Mouse (Mus musculus) intestine, embryonic 14.5 days (tissue): Measurements from ENCODE around the gene Hmgb1. TPM values are rescaled to one million over a fixed set of nuclear protein-coding genes. Genes with fewer than 3 reads are reported as not detected.

Source experiments
- ATAC-seq: fragments of 200-750 bp; cut with Nextera tagmentation; replicated peaks from 2 replicates; pipeline ENCODE4 v1.8.0; 2017; ENCODE audit warnings: low read depth, moderate number of reproducible peaks, moderate TSS enrichment, moderate library complexity; ENCODE audit not compliant: low FRiP score, low TSS enrichment
- DNase-seq: peaks from one replicate; pipeline ENCODE4 v3.0.0-alpha.2; 2018; ENCODE audit warnings: low spot score
- H3K27ac ChIP-seq: fragments of 300-500 bp; sonication (generic); 2 replicates; pipeline ENCODE4 v1.5.1; 2014; ENCODE audit warnings: low read depth, mild to moderate bottlenecking, control low read depth
- H3K27me3 ChIP-seq: fragments of 300-500 bp; sonication (generic); replicated peaks from 2 replicates; pipeline ENCODE4 v1.6.1; 2014; ENCODE audit warnings: low read length, control low read depth; ENCODE audit not compliant: control insufficient read depth, insufficient read depth
- H3K36me3 ChIP-seq: fragments of 300-500 bp; sonication (generic); 2 replicates; pipeline ENCODE4 v1.6.1; 2014; ENCODE audit warnings: low read length, control low read depth; ENCODE audit not compliant: control insufficient read depth, insufficient read depth
- H3K4me1 ChIP-seq: fragments of 300-500 bp; sonication (generic); replicated peaks from 2 replicates; pipeline ENCODE4 v1.6.1; 2014; ENCODE audit warnings: low read length, control low read depth, mixed read lengths; ENCODE audit not compliant: control insufficient read depth, insufficient read depth
- H3K4me2 ChIP-seq: fragments of 300-500 bp; sonication (generic); 2 replicates; pipeline ENCODE4 v1.6.1; 2014; ENCODE audit warnings: low read length
- H3K4me3 ChIP-seq: fragments of 300-500 bp; sonication (generic); 2 replicates; pipeline ENCODE4 v1.5.1; 2014; ENCODE audit warnings: low read depth, low read length, control low read depth, mixed read lengths
- H3K9ac ChIP-seq: fragments of 300-500 bp; sonication (generic); 2 replicates; pipeline ENCODE4 v1.6.1; 2014; ENCODE audit warnings: mild to moderate bottlenecking, low read length
- H3K9me3 ChIP-seq: fragments of 300-500 bp; sonication (generic); 2 replicates; pipeline ENCODE4 v1.6.1; 2016; ENCODE audit warnings: low read length, control low read depth; ENCODE audit not compliant: control insufficient read depth
- WGBS: fragments of 180-500 bp; shearing (Covaris S2); extraction: QIAGEN DNeasy Blood & Tissue Kit; methylation state at CpG from one replicate; pipeline ENCODE4 v1.1.7; 2014; 5-methylcytosine and 5-hydroxymethylcytosine counted together
- polyA plus RNA-seq: library from polyadenylated mRNA; unstranded; fragments of >200 nt; fragmentation: Nextera tagmentation; extraction: Ambion mirVana; gene quantifications from 2 replicates; pipeline ENCODE4 v1.2.1, GENCODE M21; 2014

Hmgb1 gene
- polyA plus RNA-seq, 1 experiment from 2014 or later, result 1,358 TPM

DNA sequence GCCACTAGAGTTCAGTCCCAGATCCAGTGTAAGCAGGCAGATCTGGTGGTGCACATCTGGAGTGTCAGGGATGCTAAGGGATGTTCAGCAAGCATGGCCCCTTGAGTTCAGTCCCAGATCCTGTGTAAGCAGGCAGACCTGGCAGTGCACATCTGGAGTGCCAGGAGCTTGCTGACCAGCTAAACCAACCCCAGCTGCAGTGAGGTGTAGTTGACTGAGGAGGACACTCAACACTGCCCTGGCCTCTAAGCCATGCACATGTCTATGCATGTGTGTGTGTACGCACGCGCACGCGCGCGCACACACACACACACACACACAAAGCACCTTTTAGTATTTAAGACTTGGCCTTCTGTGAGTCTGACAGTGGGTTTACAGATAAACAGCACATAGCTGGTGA lies 31.3 kb upstream of the Hmgb1 start:
- H3K9me3 ChIP-seq, result peaks cover 6% of the 10 kb centered on the region; the same call in 1 of the 2 replicates
- H3K4me1 ChIP-seq, result no peaks in the 10 kb centered on the region
- H3K4me2 ChIP-seq, result no peak overlapping the region
- no peak overlapping the region for H3K9ac ChIP-seq
- no peaks in the 10 kb centered on the region for H3K27me3 ChIP-seq
- H3K27ac ChIP-seq, result no peak overlapping the region
- DNase-seq (no peak), ATAC-seq (no peak)
- peaks cover 72% of the 10 kb centered on the region for H3K36me3 ChIP-seq
- WGBS, result 99% methylated on average over 7 of the region's 7 CpGs
- no peak overlapping the region for H3K4me3 ChIP-seq

DNA sequence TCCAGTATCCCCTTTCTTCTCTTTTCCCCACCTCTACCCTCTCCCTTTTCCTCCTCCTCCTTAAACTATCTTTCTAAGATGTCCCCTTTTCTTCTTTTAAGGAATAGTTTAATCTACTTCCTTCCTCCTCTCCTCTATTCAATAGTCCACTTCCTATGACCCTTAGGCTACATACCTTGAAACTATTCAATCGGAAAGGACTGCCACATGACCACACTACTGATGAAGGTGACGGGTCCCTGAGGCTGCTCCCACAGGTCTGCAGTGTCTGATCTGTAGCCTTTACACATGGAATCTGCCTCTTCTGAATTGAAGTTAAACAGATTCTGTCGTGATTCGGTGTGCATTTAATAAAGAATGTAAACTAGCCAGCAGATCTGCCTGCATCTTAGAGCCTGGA lies 28.5 kb upstream of the Hmgb1 start:
- Histone ChIP-seq H3K9ac (no peak overlapping the region), H3K27ac (no peak overlapping the region), H3K4me3 (no peak overlapping the region), H3K27me3 (no peaks in the 10 kb centered on the region), H3K4me2 (no peak overlapping the region), H3K4me1 (no peaks in the 10 kb centered on the region), H3K36me3 (peaks cover 88% of the 10 kb centered on the region), H3K9me3 (peaks cover 6% of the 10 kb centered on the region; the same call in 1 of the 2 replicates)
- WGBS, result 62% methylated on average over 4 of the region's 4 CpGs
- ATAC-seq, result no peak
- no peak for DNase-seq

DNA sequence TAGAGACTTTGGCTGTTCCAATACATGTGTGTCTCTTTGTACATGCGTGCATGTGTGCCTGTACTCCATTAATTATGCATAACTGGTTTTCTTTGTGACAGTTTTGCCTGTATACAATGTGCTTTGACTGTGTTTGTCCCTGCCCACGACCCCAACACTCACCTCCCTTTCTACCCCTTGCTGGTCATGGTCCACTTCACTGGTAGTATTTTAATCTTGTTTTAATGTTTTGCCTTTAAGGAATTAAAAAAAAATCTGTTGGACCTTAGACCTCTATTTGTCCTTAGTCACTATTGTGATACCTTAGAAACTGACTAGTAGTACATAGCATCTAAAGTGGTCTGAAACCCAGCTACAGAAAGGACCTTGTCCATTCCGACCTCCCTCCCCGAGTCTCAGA lies 26.8 kb upstream of the Hmgb1 start:
- Histone ChIP-seq H3K4me1 (no peaks in the 10 kb centered on the region), H3K4me3 (no peak overlapping the region), H3K27me3 (no peaks in the 10 kb centered on the region), H3K4me2 (no peak overlapping the region), H3K9ac (no peak overlapping the region), H3K9me3 (no peaks in the 10 kb centered on the region), H3K36me3 (peaks cover 86% of the 10 kb centered on the region), H3K27ac (no peak overlapping the region)
- DNase-seq (no peak), ATAC-seq (no peak)
- WGBS, result 94% methylated on average over 4 of the region's 4 CpGs

DNA sequence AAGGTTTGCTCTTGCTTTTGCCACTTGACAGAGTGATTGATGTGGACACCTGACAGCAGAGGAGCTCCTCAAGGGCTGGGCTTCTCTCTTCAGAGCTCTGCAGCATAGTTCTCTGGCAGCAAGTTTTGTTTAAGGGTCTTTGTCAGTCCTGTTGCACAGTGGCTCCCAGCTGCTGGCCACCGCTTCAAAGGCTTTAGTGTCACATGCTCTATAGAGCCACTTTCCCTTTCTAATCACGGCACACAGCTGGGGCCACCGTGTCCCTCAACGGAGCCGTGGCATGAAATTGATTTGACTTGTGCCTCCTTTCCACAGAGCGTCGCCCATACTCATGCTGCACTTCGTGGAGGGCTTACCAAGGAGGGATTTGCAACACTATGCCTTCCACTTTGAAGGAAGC lies 25.0 kb upstream of the Hmgb1 start:
- peaks cover 83% of the 10 kb centered on the region for H3K36me3 ChIP-seq
- H3K9me3 ChIP-seq, result no peaks in the 10 kb centered on the region
- WGBS, result 89% methylated on average over 8 of the region's 8 CpGs
- ATAC-seq (no peak), DNase-seq (no peak)
- no peaks in the 10 kb centered on the region for H3K27me3 ChIP-seq
- H3K27ac ChIP-seq, result no peak overlapping the region
- no peak overlapping the region for H3K4me3 ChIP-seq
- no peak overlapping the region for H3K9ac ChIP-seq
- no peaks in the 10 kb centered on the region for H3K4me1 ChIP-seq
- no peak overlapping the region for H3K4me2 ChIP-seq

DNA sequence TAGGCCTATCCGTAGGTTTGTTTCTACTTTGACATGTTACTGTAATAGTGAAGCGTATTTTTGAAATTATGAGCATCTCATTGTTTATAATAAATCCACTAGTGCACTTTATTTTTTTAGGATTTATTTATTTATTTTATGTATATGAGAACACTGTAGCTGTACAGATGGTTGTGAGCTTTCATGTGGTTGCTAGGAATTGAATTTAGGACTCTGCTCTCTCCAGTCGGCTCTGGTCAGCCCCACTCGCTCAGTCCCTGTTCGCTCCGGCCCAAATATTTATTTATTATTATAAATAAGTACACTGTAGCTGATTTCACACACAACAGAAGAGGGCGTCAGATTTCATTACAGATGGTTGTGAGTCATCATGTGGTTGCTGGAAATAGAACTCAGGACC lies 24.5 kb upstream of the Hmgb1 start:
- no peak overlapping the region for H3K9ac ChIP-seq
- no peak overlapping the region for H3K4me3 ChIP-seq
- H3K36me3 ChIP-seq, result peaks cover 83% of the 10 kb centered on the region
- H3K27ac ChIP-seq, result no peak overlapping the region
- no peak overlapping the region for H3K4me2 ChIP-seq
- DNase-seq (no peak), ATAC-seq (no peak)
- H3K9me3 ChIP-seq, result no peaks in the 10 kb centered on the region
- no peaks in the 10 kb centered on the region for H3K4me1 ChIP-seq
- no peaks in the 10 kb centered on the region for H3K27me3 ChIP-seq
- WGBS, result 80% methylated on average over 7 of the region's 7 CpGs

DNA sequence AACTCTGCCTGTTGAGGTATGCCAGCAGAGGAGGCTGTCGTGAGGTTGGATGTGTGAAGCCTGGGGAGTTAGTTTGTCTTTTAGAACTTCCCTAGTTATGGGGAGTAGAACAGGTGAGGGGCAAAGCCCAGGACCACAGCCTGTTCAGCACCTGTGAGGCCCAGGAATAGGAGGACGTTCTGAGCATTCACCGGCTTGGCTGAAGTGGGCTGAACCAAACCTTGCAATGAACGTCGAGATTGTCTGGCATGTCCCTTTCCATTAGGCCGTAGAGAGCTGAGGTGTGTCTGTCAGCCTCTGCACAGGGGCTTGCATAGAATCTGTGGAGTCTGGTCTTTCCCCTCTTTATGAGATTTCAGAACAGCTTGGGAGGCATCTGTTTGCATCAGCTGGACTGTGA lies 23.4 kb upstream of the Hmgb1 start:
- ATAC-seq (no peak), DNase-seq (no peak)

DNA sequence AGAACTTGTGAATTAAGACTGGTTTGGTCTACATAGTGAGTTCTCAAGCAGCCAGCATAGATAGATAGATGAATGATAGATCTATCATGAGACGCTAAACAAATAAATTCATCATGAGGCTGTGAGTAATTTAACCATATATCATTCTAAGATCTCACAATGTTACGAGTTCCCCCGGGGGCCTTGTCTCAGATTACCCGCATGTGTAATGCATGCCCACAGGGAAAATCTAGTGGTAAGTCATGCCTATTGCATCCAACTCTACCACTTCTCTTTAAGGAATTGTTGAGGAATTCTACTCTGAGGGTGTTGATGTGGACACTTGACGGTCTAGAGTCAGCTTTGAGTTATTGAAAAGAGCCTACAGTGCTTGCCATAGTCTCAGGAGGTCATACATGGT lies 22.0 kb upstream of the Hmgb1 start:
- H3K27ac ChIP-seq, result no peak overlapping the region
- no peaks in the 10 kb centered on the region for H3K27me3 ChIP-seq
- DNase-seq (no peak), ATAC-seq (no peak)
- no peaks in the 10 kb centered on the region for H3K9me3 ChIP-seq
- H3K4me1 ChIP-seq, result no peaks in the 10 kb centered on the region
- H3K36me3 ChIP-seq, result peaks cover 84% of the 10 kb centered on the region
- WGBS, result 83% methylated on average over 5 of the region's 5 CpGs
- no peak overlapping the region for H3K4me3 ChIP-seq
- no peak overlapping the region for H3K9ac ChIP-seq
- no peak overlapping the region for H3K4me2 ChIP-seq

More for the DNA sequence above, 23.4 kb upstream of the Hmgb1 start:
- 87% methylated on average over 6 of the region's 6 CpGs for WGBS
- H3K4me1 ChIP-seq, result no peaks in the 10 kb centered on the region
- no peaks in the 10 kb centered on the region for H3K9me3 ChIP-seq
- no peak overlapping the region for H3K27ac ChIP-seq
- no peaks in the 10 kb centered on the region for H3K27me3 ChIP-seq
- H3K9ac ChIP-seq, result no peak overlapping the region
- no peak overlapping the region for H3K4me2 ChIP-seq
- H3K36me3 ChIP-seq, result peaks cover 83% of the 10 kb centered on the region
- H3K4me3 ChIP-seq, result no peak overlapping the region

DNA sequence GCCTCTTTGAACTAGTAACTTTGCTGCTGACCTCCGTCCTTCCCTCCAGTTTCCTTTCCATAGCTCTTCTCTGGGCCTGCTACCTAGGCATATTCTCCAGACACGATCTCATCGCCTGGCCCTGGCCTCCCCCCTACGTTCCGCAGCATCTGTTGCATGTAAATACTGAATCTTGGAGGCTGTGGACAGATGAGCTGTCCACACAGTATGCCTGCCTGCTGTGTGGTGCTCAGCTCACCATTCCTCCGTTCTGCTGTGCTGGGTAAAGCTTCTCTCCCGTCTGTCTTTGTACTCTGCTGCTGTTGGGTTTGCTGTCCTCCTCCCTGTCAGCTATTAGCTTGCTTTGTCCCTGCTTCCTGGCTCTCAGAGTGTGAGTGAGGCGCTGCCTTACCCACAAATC lies 21.0 kb upstream of the Hmgb1 start:
- DNase-seq (no peak), ATAC-seq (no peak)
- Histone ChIP-seq H3K36me3 (peaks cover 81% of the 10 kb centered on the region), H3K4me1 (no peaks in the 10 kb centered on the region), H3K27ac (no peak overlapping the region), H3K27me3 (no peaks in the 10 kb centered on the region), H3K9ac (no peak overlapping the region), H3K9me3 (no peaks in the 10 kb centered on the region), H3K4me3 (no peak overlapping the region), H3K4me2 (no peak overlapping the region)
- WGBS, result 70% methylated on average over 8 of the region's 8 CpGs

DNA sequence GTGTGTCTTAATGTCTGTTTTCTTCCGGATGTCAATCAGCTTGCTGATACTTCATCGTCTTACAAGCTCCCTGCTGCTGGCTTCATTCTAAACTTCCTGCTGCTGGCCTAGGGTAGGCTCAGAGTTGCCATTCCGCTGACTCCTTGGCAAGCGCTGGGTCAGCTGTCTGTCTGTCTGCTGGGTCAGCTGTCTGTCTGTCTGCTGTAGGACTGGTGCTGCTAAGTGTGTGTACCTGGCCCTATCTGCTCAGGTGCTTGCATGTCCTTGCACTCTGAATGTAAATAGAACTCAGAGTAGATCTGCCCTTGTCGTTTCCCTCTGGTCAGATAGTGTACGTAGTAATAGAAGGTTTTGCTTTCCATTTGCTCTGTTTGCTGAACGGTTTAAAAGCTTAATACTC lies 20.5 kb upstream of the Hmgb1 start:
- H3K4me1 ChIP-seq, result no peaks in the 10 kb centered on the region

More for the DNA sequence above, 20.5 kb upstream of the Hmgb1 start:
- H3K9ac ChIP-seq, result no peak overlapping the region
- no peaks in the 10 kb centered on the region for H3K9me3 ChIP-seq
- H3K4me2 ChIP-seq, result no peak overlapping the region
- WGBS, result 87% methylated on average over 7 of the region's 7 CpGs
- no peak for DNase-seq
- no peak overlapping the region for H3K4me3 ChIP-seq
- H3K36me3 ChIP-seq, result peaks cover 80% of the 10 kb centered on the region
- H3K27me3 ChIP-seq, result no peaks in the 10 kb centered on the region
- no peak overlapping the region for H3K27ac ChIP-seq
- ATAC-seq, result no peak
